Mouse (Mus musculus) heart, postnatal 36 days (tissue): ENCODE data around the gene Agmo. TPM values are rescaled to one million over a fixed set of nuclear protein-coding genes. Genes with fewer than 3 reads are reported as not detected.

ENCODE experiments used
- DNase-seq, 2 experiments: peaks; one replicate each; pipeline ENCODE4 v3.0.0; 2021 to 2022
- intact Hi-C: fragments of 180-260 bp; cut with DNase I; formaldehyde crosslinking; loops from one replicate; pipeline ENCODE4 v1.15.1; 2025
- total RNA-seq, 2 experiments: library from RNA; stranded (reverse); gene quantifications; 2 replicates each; pipeline ENCODE4 v1.2.3; 2021

Gene Agmo
- total RNA-seq, 2 experiments from 2014 or later: 1.7 to 2.2 TPM

GRCm38 (mm10) chr12:37426350-37426749 lies 184.9 kb downstream of the Agmo start:
- no peak for DNase-seq
- intact Hi-C loops: no loop called here

GRCm38 (mm10) chr12:37426750-37427149 lies 185.3 kb downstream of the Agmo start:
- intact Hi-C loops: no loop called here

GRCm38 (mm10) chr12:37434466-37434865 lies 193.0 kb downstream of the Agmo start:
- intact Hi-C loops: no loop called here
- no peak for DNase-seq

More at GRCm38 (mm10) chr12:37426750-37427149, 185.3 kb downstream of the Agmo start:
- no peak for DNase-seq

GRCm38 (mm10) chr12:37442486-37443013 lies 201.1 kb downstream of the Agmo start:
- no peak for DNase-seq
- intact Hi-C loops: loop anchor here (10.0 kb wide), 1 partner anchor 258 kb away; no protein-coding TSS in a partner anchor

GRCm38 (mm10) chr12:37445255-37445654 lies 203.8 kb downstream of the Agmo start:
- DNase-seq: no peak
- intact Hi-C loops: loop anchor here (10.0 kb wide), 1 partner anchor 260 kb away; no protein-coding TSS in a partner anchor

- DNase-seq: no peak
- intact Hi-C loops: loop anchor here (10.0 kb wide), 1 partner anchor 265 kb away; no protein-coding TSS in a partner anchor
These were observed 208.2 kb downstream of the Agmo start for GRCm38 (mm10) chr12:37449597-37449996.

GRCm38 (mm10) chr12:37450366-37451156 lies 209.1 kb downstream of the Agmo start:
- intact Hi-C loops: loop anchor here (1.0 to 10.0 kb wide), 5 partner anchors 353 to 1236 kb away; no protein-coding TSS in a partner anchor
- DNase-seq: peak; percentile 42 to 54

- intact Hi-C loops: no loop called here
- DNase-seq: no peak
These were observed 230.2 kb downstream of the Agmo start for GRCm38 (mm10) chr12:37471631-37472030.

- intact Hi-C loops: no loop called here
- no peak for DNase-seq
These were observed 235.4 kb downstream of the Agmo start for GRCm38 (mm10) chr12:37476849-37477248.

- intact Hi-C loops: no loop called here
- no peak for DNase-seq
These were observed 246.6 kb downstream of the Agmo start for GRCm38 (mm10) chr12:37487991-37488390.

GRCm38 (mm10) chr12:37498871-37499270 lies 257.4 kb downstream of the Agmo start:
- no peak for DNase-seq
- intact Hi-C loops: no loop called here

- DNase-seq: no peak
- intact Hi-C loops: no loop called here
These were observed 266.0 kb downstream of the Agmo start for GRCm38 (mm10) chr12:37507406-37507805.

- intact Hi-C loops: no loop called here
These were observed 266.4 kb downstream of the Agmo start for GRCm38 (mm10) chr12:37507826-37508225.

GRCm38 (mm10) chr12:37521772-37522171 lies 280.3 kb downstream of the Agmo start:
- no peak for DNase-seq

More at GRCm38 (mm10) chr12:37507826-37508225, 266.4 kb downstream of the Agmo start:
- no peak for DNase-seq

GRCm38 (mm10) chr12:37524662-37525061 lies 283.2 kb downstream of the Agmo start:
- no peak for DNase-seq
- intact Hi-C loops: no loop called here

More at GRCm38 (mm10) chr12:37521772-37522171, 280.3 kb downstream of the Agmo start:
- intact Hi-C loops: no loop called here

- DNase-seq: no peak
- intact Hi-C loops: no loop called here
These were observed 299.6 kb downstream of the Agmo start for GRCm38 (mm10) chr12:37540994-37541393.

GRCm38 (mm10) chr12:37558284-37558683 lies 316.8 kb downstream of the Agmo start:
- DNase-seq: no peak
- intact Hi-C loops: no loop called here

GRCm38 (mm10) chr12:37565882-37566596 lies 324.6 kb downstream of the Agmo start:
- intact Hi-C loops: no loop called here
- DNase-seq: no peak

GRCm38 (mm10) chr12:37571922-37572321 lies 330.5 kb downstream of the Agmo start:
- intact Hi-C loops: no loop called here

GRCm38 (mm10) chr12:37582777-37583176 lies 341.3 kb downstream of the Agmo start:
- intact Hi-C loops: no loop called here
- no peak for DNase-seq

More at GRCm38 (mm10) chr12:37571922-37572321, 330.5 kb downstream of the Agmo start:
- no peak for DNase-seq

GRCm38 (mm10) chr12:37592853-37593252 lies 351.4 kb downstream of the Agmo start:
- no peak for DNase-seq
- intact Hi-C loops: no loop called here
